Mouse (Mus musculus) liver, postnatal 0 days (tissue): ENCODE measurements around the gene Ccdc80. TPM values are rescaled to one million over a fixed set of nuclear protein-coding genes. Genes with fewer than 3 reads are reported as not detected.

Experiments
- ATAC-seq: fragments of 200-750 bp; cut with Nextera tagmentation; 2 replicates; pipeline ENCODE4 v1.8.0; 2017; ENCODE audit warnings: mild to moderate bottlenecking, moderate library complexity
- DNase-seq: peaks from one replicate; pipeline ENCODE4 v3.0.0-alpha.2; 2016
- H3K27ac ChIP-seq: fragments of 300-500 bp; sonication (generic); 2 replicates; pipeline ENCODE4 v1.5.1; 2014; ENCODE audit warnings: antibody characterized with exemption, moderate library complexity, mild to moderate bottlenecking, low read depth
- H3K27me3 ChIP-seq: fragments of 300-500 bp; sonication (generic); 2 replicates; pipeline ENCODE4 v1.6.1; 2014; ENCODE audit warnings: low read length, control low read depth, mixed read lengths; ENCODE audit not compliant: insufficient read depth
- H3K36me3 ChIP-seq: fragments of 300-500 bp; sonication (generic); replicated peaks from 2 replicates; pipeline ENCODE4 v1.6.1; 2014; ENCODE audit warnings: mild to moderate bottlenecking, control low read depth, low read length, moderate library complexity, mixed read lengths; ENCODE audit not compliant: insufficient read depth
- H3K4me1 ChIP-seq: fragments of 300-500 bp; sonication (generic); 2 replicates; pipeline ENCODE4 v1.6.1; 2014; ENCODE audit warnings: antibody characterized with exemption, mild to moderate bottlenecking, control low read depth; ENCODE audit not compliant: insufficient read depth
- H3K4me2 ChIP-seq: fragments of 300-500 bp; sonication (generic); 2 replicates; pipeline ENCODE4 v1.6.1; 2014; ENCODE audit warnings: low read depth, mild to moderate bottlenecking, low read length, moderate library complexity, mixed read lengths
- H3K4me3 ChIP-seq: fragments of 300-500 bp; sonication (generic); 2 replicates; pipeline ENCODE4 v1.5.1; 2014; ENCODE audit warnings: low read depth, low read length
- H3K9ac ChIP-seq: fragments of 300-500 bp; sonication (generic); replicated peaks from 2 replicates; pipeline ENCODE4 v1.6.1; 2014; ENCODE audit warnings: mild to moderate bottlenecking, moderate library complexity
- H3K9me3 ChIP-seq: fragments of 300-500 bp; sonication (generic); 2 replicates; pipeline ENCODE4 v1.6.1; 2016; ENCODE audit warnings: mild to moderate bottlenecking, control low read depth, low read length, mixed read lengths
- CTCF ChIP-seq: sonication (generic); IDR thresholded peaks from 2 replicates; pipeline ENCODE4 v1.5.1; 2016; ENCODE audit warnings: antibody characterized with exemption, low read depth
- EP300 ChIP-seq: IDR thresholded peaks from 2 replicates; pipeline ENCODE4 v1.6.1; 2016; ENCODE audit warnings: antibody characterized with exemption, low read depth, mild to moderate bottlenecking
- WGBS: fragments of 180-500 bp; shearing (Covaris S2); extraction: QIAGEN DNeasy Blood & Tissue Kit; methylation state at CpG from one replicate; pipeline ENCODE4 v1.1.7; 2014; ENCODE audit not compliant: insufficient replicate concordance; 5-methylcytosine and 5-hydroxymethylcytosine counted together
- polyA plus RNA-seq: library from polyadenylated mRNA; unstranded; fragments of >200 nt; fragmentation: Nextera tagmentation; extraction: Ambion mirVana; gene quantifications from 2 replicates; pipeline ENCODE4 v1.2.1, GENCODE M21; 2015

Gene Ccdc80
- polyA plus RNA-seq, 1 experiment from 2014 or later: 27.2 TPM

DNA sequence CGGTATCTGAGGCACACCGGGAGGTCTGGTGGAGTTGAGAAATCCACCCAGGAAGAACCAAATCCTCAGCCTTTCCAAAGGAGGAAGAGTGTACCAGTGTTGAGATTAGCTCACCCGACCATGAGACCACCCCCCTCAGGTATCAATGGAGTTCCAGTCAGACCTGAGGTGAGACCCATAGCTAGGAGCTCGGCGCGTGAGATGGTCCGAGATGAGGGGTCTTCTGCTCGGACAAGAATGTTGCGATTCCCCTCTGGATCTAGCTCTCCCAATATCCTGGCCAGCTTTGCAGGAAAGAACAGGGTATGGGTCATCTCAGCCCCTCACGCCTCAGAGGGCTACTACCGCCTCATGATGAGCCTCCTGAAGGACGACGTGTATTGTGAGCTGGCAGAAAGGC is 1.8 kb downstream of the Ccdc80 start:
- Histone ChIP-seq H3K4me2 (peak overlapping the region; percentile 56), H3K9me3 (no peaks in the 10 kb centered on the region), H3K27me3 (no peaks in the 10 kb centered on the region), H3K36me3 (no peaks in the 10 kb centered on the region), H3K4me3 (peak overlapping the region; percentile 29; the same call in 1 of the 2 replicates), H3K9ac (no peak overlapping the region), H3K27ac (no peak overlapping the region), H3K4me1 (no peaks in the 10 kb centered on the region)
- DNase-seq (no peak), ATAC-seq (no peak)
- 77% methylated on average over 13 of the region's 13 CpGs for WGBS
- TF ChIP-seq CTCF (no peak), EP300 (no peak)

DNA sequence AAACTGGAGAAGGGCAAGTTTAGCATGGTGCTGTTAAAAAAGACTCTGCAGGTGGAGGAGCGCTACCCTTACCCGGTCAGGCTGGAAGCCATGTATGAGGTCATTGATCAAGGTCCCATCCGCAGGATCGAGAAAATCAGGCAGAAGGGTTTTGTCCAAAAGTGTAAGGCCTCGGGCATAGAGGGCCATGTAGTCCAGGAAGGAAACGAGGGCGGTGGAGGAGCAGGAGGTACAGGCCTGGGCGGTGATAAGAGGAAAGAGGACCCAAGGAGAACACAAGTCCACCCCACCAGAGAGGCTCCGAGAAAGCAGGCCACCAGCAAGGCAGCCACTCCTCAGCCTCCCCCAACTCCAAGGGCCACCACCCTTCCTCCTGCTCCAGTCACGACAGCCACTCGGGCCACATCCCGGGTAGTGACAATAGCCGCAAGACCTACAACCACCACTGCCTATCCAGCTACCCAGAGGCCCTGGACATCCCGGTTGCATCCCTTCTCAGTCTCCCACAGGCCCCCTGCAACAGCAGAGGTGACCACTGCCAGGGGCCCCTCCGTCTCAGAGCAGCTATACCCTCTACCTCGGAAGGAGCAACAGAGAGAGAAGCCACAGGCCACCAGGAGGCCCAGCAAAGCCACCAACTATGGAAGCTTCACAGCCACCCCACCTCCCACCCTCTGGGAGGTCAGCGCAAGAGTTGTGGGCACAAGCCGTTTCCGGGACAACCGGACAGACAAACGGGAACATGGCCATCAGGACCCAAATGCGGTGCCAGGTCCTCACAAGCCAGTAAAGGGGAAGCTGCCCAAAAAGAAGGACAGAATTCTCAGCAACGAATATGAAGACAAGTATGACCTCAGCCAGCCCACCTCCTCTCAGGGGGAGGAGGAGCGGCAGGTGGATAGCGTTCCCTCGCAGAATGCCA is 2.6 kb downstream of the Ccdc80 start:
- TF ChIP-seq CTCF: no peak
- TF ChIP-seq EP300: no peak
- Histone ChIP-seq H3K9me3 (no peaks in the 10 kb centered on the region), H3K27ac (peak overlapping the region; percentile 69), H3K4me2 (peak overlapping the region; percentile 56), H3K4me1 (no peaks in the 10 kb centered on the region), H3K36me3 (no peaks in the 10 kb centered on the region), H3K4me3 (peak overlapping the region; percentile 9), H3K27me3 (no peaks in the 10 kb centered on the region), H3K9ac (no peak overlapping the region)
- DNase-seq (peak; percentile 34), ATAC-seq (no peak)
- WGBS: 63% methylated on average over 26 of the region's 26 CpGs

DNA sequence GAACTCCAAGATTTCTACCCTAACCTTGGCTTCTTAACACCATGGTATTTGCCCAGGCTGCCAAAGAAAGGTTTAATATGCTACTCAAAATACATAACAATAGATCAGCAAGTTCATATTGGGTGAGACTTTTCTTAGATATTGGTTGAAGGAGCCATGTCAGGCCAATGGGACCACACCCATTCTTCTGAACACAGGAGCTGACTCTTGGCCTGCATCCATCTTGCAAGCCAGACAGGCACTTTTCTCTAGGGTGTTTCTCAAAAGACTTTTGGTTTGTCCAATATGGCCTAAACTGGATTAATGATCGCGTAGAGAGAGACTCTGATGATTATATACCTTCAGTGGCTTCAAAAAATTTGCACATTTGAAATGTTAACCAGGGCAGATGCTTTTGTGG is 4.3 kb downstream of the Ccdc80 start:
- no peak for DNase-seq
- Histone ChIP-seq H3K36me3 (no peaks in the 10 kb centered on the region), H3K4me1 (no peaks in the 10 kb centered on the region), H3K4me2 (peak overlapping the region; percentile 56), H3K4me3 (peak overlapping the region; percentile 9; the same call in 1 of the 2 replicates), H3K27me3 (no peaks in the 10 kb centered on the region), H3K27ac (no peak overlapping the region), H3K9ac (no peak overlapping the region), H3K9me3 (no peaks in the 10 kb centered on the region)
- no peak for ATAC-seq
- TF ChIP-seq EP300: no peak
- TF ChIP-seq CTCF: no peak
- 93% methylated on average over 2 of the region's 2 CpGs for WGBS

- no peak for DNase-seq
Observed at GRCm38 (mm10) chr16:45098186-45098885, 5.1 kb downstream of the Ccdc80 start.

DNA sequence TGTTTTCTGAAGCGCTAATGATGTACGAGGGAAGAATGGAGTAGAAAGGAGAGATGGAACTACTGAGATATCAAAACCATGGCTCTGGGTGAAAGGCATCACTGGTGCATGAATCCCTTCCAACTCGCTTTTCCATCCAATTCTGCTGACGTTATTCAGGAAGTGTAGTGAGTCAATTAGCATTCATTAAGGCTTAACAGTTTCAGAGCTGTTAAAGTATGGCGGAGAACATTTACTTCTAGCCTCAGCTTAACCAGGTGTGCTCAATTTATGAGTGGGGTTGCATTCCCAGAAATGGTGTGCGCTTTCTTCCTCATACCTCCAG is 5.6 kb downstream of the Ccdc80 start:
- no peaks in the 10 kb centered on the region for H3K36me3 ChIP-seq
- no peak overlapping the region for H3K4me2 ChIP-seq
- no peak for DNase-seq
- H3K9me3 ChIP-seq: no peaks in the 10 kb centered on the region
- no peak overlapping the region for H3K9ac ChIP-seq
- no peak for ATAC-seq
- no peak overlapping the region for H3K27ac ChIP-seq
- no peaks in the 10 kb centered on the region for H3K4me1 ChIP-seq
- 74% methylated on average over 6 of the region's 6 CpGs for WGBS
- no peak overlapping the region for H3K4me3 ChIP-seq
- H3K27me3 ChIP-seq: no peaks in the 10 kb centered on the region
- TF ChIP-seq CTCF: no peak
- no peak for TF ChIP-seq EP300

More at GRCm38 (mm10) chr16:45098186-45098885, 5.1 kb downstream of the Ccdc80 start:
- Histone ChIP-seq H3K36me3 (no peaks in the 10 kb centered on the region), H3K9ac (no peak overlapping the region), H3K27me3 (no peaks in the 10 kb centered on the region), H3K4me2 (0 out of 2 replicates have a peak overlapping the region, but pooled peaks have one; percentile 11), H3K27ac (no peak overlapping the region), H3K9me3 (no peaks in the 10 kb centered on the region), H3K4me1 (no peaks in the 10 kb centered on the region), H3K4me3 (no peak overlapping the region)
- TF ChIP-seq CTCF: no peak
- WGBS: 70% methylated on average over 10 of the region's 10 CpGs
- ATAC-seq: no peak

- no peak overlapping the region for H3K27ac ChIP-seq
- H3K9me3 ChIP-seq: no peaks in the 10 kb centered on the region
- H3K4me2 ChIP-seq: no peak overlapping the region
- no peak overlapping the region for H3K9ac ChIP-seq
- DNase-seq (no peak), ATAC-seq (no peak)
- no peaks in the 10 kb centered on the region for H3K27me3 ChIP-seq
- H3K36me3 ChIP-seq: no peaks in the 10 kb centered on the region
- TF ChIP-seq EP300 (no peak), CTCF (no peak)
- no peaks in the 10 kb centered on the region for H3K4me1 ChIP-seq
- 56% methylated on average over 3 of the region's 3 CpGs for WGBS
- no peak overlapping the region for H3K4me3 ChIP-seq
Observed at GRCm38 (mm10) chr16:45100892-45101291, 7.7 kb downstream of the Ccdc80 start.
